Mouse (Mus musculus): ENCODE results near the gene Mrps18b. TPM values are rescaled to one million over a fixed set of nuclear protein-coding genes. Genes with fewer than 3 reads are reported as not detected.

Gene Mrps18b
- polyA plus RNA-seq, 1 experiment from 2014 or later, result 75.7 TPM

- no peaks in the 10 kb centered on the region for H3K27me3 ChIP-seq
- peaks cover 58% of the 10 kb centered on the region for H3K36me3 ChIP-seq
- H3K4me1 ChIP-seq, result no peaks in the 10 kb centered on the region
- 96% methylated on average over 12 of the region's 12 CpGs for WGBS
- peak; percentile 16; the same call in 1 of the 2 replicates for ATAC-seq (ENCODE audit: insufficient number of reproducible peaks, low FRiP score, low TSS enrichment, low read depth)
- no peak overlapping the region for H3K9ac ChIP-seq
- no peak overlapping the region for H3K4me2 ChIP-seq (replicated peaks)
- no peak overlapping the region for H3K27ac ChIP-seq (replicated peaks)
- no peak overlapping the region for H3K4me3 ChIP-seq (replicated peaks)
- no peaks in the 10 kb centered on the region for H3K9me3 ChIP-seq (replicated peaks)
Observed at GRCm38 (mm10) chr17:35930627-35931026, 14.4 kb upstream of the Mrps18b start.

- Histone ChIP-seq H3K27ac (replicated peaks) (no peak overlapping the region), H3K4me3 (replicated peaks) (no peak overlapping the region), H3K27me3 (no peaks in the 10 kb centered on the region), H3K4me1 (no peaks in the 10 kb centered on the region), H3K4me2 (replicated peaks) (no peak overlapping the region), H3K9me3 (replicated peaks) (no peaks in the 10 kb centered on the region), H3K36me3 (peaks cover 69% of the 10 kb centered on the region), H3K9ac (no peak overlapping the region)
- WGBS, result 94% methylated on average over 2 of the region's 2 CpGs
- no peak for ATAC-seq (ENCODE audit: insufficient number of reproducible peaks, low FRiP score, low TSS enrichment, low read depth)
Observed at GRCm38 (mm10) chr17:35929534-35929933, 13.3 kb upstream of the Mrps18b start.

- WGBS, result 77% methylated on average over 1 of the region's 1 CpGs
- no peak for ATAC-seq (ENCODE audit: insufficient number of reproducible peaks, low FRiP score, low TSS enrichment, low read depth)
- Histone ChIP-seq H3K27ac (replicated peaks) (no peak overlapping the region), H3K4me1 (no peaks in the 10 kb centered on the region; the same call in 1 of the 2 replicates), H3K4me2 (replicated peaks) (no peak overlapping the region), H3K36me3 (peaks cover 83% of the 10 kb centered on the region), H3K4me3 (replicated peaks) (no peak overlapping the region), H3K9ac (no peak overlapping the region), H3K9me3 (replicated peaks) (no peaks in the 10 kb centered on the region), H3K27me3 (no peaks in the 10 kb centered on the region)
Observed at GRCm38 (mm10) chr17:35927471-35927870, 11.3 kb upstream of the Mrps18b start.

- Histone ChIP-seq H3K9me3 (replicated peaks) (no peaks in the 10 kb centered on the region), H3K4me2 (replicated peaks) (no peak overlapping the region), H3K4me1 (peaks cover 18% of the 10 kb centered on the region), H3K27me3 (no peaks in the 10 kb centered on the region), H3K4me3 (replicated peaks) (no peak overlapping the region), H3K9ac (no peak overlapping the region), H3K27ac (replicated peaks) (no peak overlapping the region), H3K36me3 (peaks cover 52% of the 10 kb centered on the region)
- no peak for ATAC-seq (ENCODE audit: insufficient number of reproducible peaks, low FRiP score, low TSS enrichment, low read depth)
- 89% methylated on average over 4 of the region's 4 CpGs for WGBS
Observed at GRCm38 (mm10) chr17:35923281-35923680, 7.1 kb upstream of the Mrps18b start.

GRCm38 (mm10) chr17:35922566-35922965 is 6.4 kb upstream of the Mrps18b start:
- Histone ChIP-seq H3K9me3 (replicated peaks) (no peaks in the 10 kb centered on the region), H3K36me3 (peaks cover 44% of the 10 kb centered on the region), H3K9ac (no peak overlapping the region), H3K27me3 (no peaks in the 10 kb centered on the region), H3K4me3 (replicated peaks) (no peak overlapping the region), H3K4me1 (peaks cover 18% of the 10 kb centered on the region), H3K27ac (replicated peaks) (no peak overlapping the region), H3K4me2 (replicated peaks) (no peak overlapping the region)
- WGBS, result 79% methylated on average over 3 of the region's 3 CpGs
- ATAC-seq (ENCODE audit: insufficient number of reproducible peaks, low FRiP score, low TSS enrichment, low read depth), result no peak

- Histone ChIP-seq H3K9me3 (replicated peaks) (no peaks in the 10 kb centered on the region), H3K4me1 (peaks cover 18% of the 10 kb centered on the region), H3K36me3 (peaks cover 38% of the 10 kb centered on the region), H3K27me3 (no peaks in the 10 kb centered on the region), H3K27ac (replicated peaks) (no peak overlapping the region), H3K9ac (no peak overlapping the region), H3K4me2 (replicated peaks) (no peak overlapping the region), H3K4me3 (replicated peaks) (no peak overlapping the region)
- WGBS, result 80% methylated on average over 4 of the region's 4 CpGs
- no peak for ATAC-seq (ENCODE audit: insufficient number of reproducible peaks, low FRiP score, low TSS enrichment, low read depth)
Observed at GRCm38 (mm10) chr17:35921710-35922109, 5.5 kb upstream of the Mrps18b start.

GRCm38 (mm10) chr17:35920862-35921562 is 4.8 kb upstream of the Mrps18b start:
- H3K27ac ChIP-seq (replicated peaks), result peak overlapping the region; percentile 98; the same call in 1 of the 2 replicates
- WGBS, result 75% methylated on average over 5 of the region's 5 CpGs
- H3K4me1 ChIP-seq, result peaks cover 18% of the 10 kb centered on the region
- H3K4me3 ChIP-seq (replicated peaks), result no peak overlapping the region
- H3K36me3 ChIP-seq, result peaks cover 31% of the 10 kb centered on the region
- no peak overlapping the region for H3K4me2 ChIP-seq (replicated peaks)
- no peak for ATAC-seq (ENCODE audit: insufficient number of reproducible peaks, low FRiP score, low TSS enrichment, low read depth)
- no peak overlapping the region for H3K9ac ChIP-seq
- no peaks in the 10 kb centered on the region for H3K27me3 ChIP-seq
- H3K9me3 ChIP-seq (replicated peaks), result no peaks in the 10 kb centered on the region

GRCm38 (mm10) chr17:35920384-35920783 is 4.2 kb upstream of the Mrps18b start:
- H3K4me2 ChIP-seq (replicated peaks), result 0 out of 2 replicates have a peak overlapping the region, but pooled peaks have one; percentile 86

GRCm38 (mm10) chr17:35919864-35920301 is 3.7 kb upstream of the Mrps18b start:
- no peak for ATAC-seq (ENCODE audit: insufficient number of reproducible peaks, low FRiP score, low TSS enrichment, low read depth)
- H3K9me3 ChIP-seq (replicated peaks), result no peaks in the 10 kb centered on the region
- peak overlapping the region; percentile 86 for H3K4me2 ChIP-seq (replicated peaks)
- H3K4me3 ChIP-seq (replicated peaks), result peak overlapping the region; percentile 80
- peaks cover 26% of the 10 kb centered on the region for H3K4me1 ChIP-seq
- WGBS, result 45% methylated on average over 6 of the region's 6 CpGs
- H3K36me3 ChIP-seq, result peaks cover 20% of the 10 kb centered on the region
- peak overlapping the region; percentile 31; the same call in 1 of the 2 replicates for H3K9ac ChIP-seq
- peak overlapping the region; percentile 98 for H3K27ac ChIP-seq (replicated peaks)
- H3K27me3 ChIP-seq, result no peaks in the 10 kb centered on the region

More at GRCm38 (mm10) chr17:35920384-35920783, 4.2 kb upstream of the Mrps18b start:
- H3K27ac ChIP-seq (replicated peaks), result peak overlapping the region; percentile 98
- H3K27me3 ChIP-seq, result no peaks in the 10 kb centered on the region
- ATAC-seq (ENCODE audit: insufficient number of reproducible peaks, low FRiP score, low TSS enrichment, low read depth), result no peak
- H3K9me3 ChIP-seq (replicated peaks), result no peaks in the 10 kb centered on the region
- H3K4me3 ChIP-seq (replicated peaks), result peak overlapping the region; percentile 80; the same call in 1 of the 2 replicates
- 62% methylated on average over 1 of the region's 1 CpGs for WGBS
- H3K9ac ChIP-seq, result no peak overlapping the region
- peaks cover 25% of the 10 kb centered on the region for H3K36me3 ChIP-seq
- peaks cover 21% of the 10 kb centered on the region for H3K4me1 ChIP-seq

GRCm38 (mm10) chr17:35919060-35919715 is 3.0 kb upstream of the Mrps18b start:
- peak; percentile 34 for ATAC-seq (ENCODE audit: insufficient number of reproducible peaks, low FRiP score, low TSS enrichment, low read depth)
- Histone ChIP-seq H3K36me3 (peaks cover 13% of the 10 kb centered on the region), H3K4me3 (replicated peaks) (peak overlapping the region; percentile 80), H3K4me1 (peaks cover 31% of the 10 kb centered on the region), H3K27ac (replicated peaks) (peak overlapping the region; percentile 98), H3K9ac (peak overlapping the region; percentile 76), H3K9me3 (replicated peaks) (no peaks in the 10 kb centered on the region), H3K27me3 (no peaks in the 10 kb centered on the region), H3K4me2 (replicated peaks) (peak overlapping the region; percentile 86)
- 13% methylated on average over 7 of the region's 7 CpGs for WGBS

- Histone ChIP-seq H3K9ac (peak overlapping the region; percentile 76), H3K36me3 (peaks cover 6% of the 10 kb centered on the region), H3K4me2 (replicated peaks) (peak overlapping the region; percentile 86), H3K9me3 (replicated peaks) (no peaks in the 10 kb centered on the region), H3K4me3 (replicated peaks) (peak overlapping the region; percentile 80), H3K27ac (replicated peaks) (peak overlapping the region; percentile 98), H3K27me3 (no peaks in the 10 kb centered on the region), H3K4me1 (peaks cover 31% of the 10 kb centered on the region)
- under 1% methylated on average over 11 of the region's 11 CpGs for WGBS
- no peak for ATAC-seq (ENCODE audit: insufficient number of reproducible peaks, low FRiP score, low TSS enrichment, low read depth)
Observed at GRCm38 (mm10) chr17:35918276-35919059, 2.3 kb upstream of the Mrps18b start.

All from embryonic facial prominence, embryonic 15.5 days (tissue).